Mouse (Mus musculus) spleen, adult 10 weeks (tissue): ENCODE data around the gene Cpt1b. TPM values are rescaled to one million over a fixed set of nuclear protein-coding genes. Genes with fewer than 3 reads are reported as not detected.

Source experiments
- polyA plus RNA-seq: library from polyadenylated mRNA; stranded (reverse); fragments of 350-450 nt; fragmentation: Illumina TruSeq; extraction: RNeasy Lipid Tissue Mini Kit (QIAGEN cat#74804); gene quantifications from one replicate; pipeline ENCODE4 v1.2.3, GENCODE M21; 2015; ENCODE audit warnings: low replicate concordance; ENCODE audit not compliant: insufficient read depth

Cpt1b gene
- polyA plus RNA-seq, result 2.7 TPM

GRCm38 (mm10) chr15:89425711-89426121, at the start of gene Cpt1b:
Cpt1b (minus strand) TSS chr15:89425863.

GRCm38 (mm10) chr15:89453865-89454478, 28.3 kb upstream of the Cpt1b start, which contains the start of gene Mapk8ip2:
Mapk8ip2 (plus strand) TSS chr15:89453913.

GRCm38 (mm10) chr15:89429352-89430221, 3.9 kb upstream of the Cpt1b start, which contains the start of the genes C730034F03Rik, Gm44502 and Chkb:
C730034F03Rik (plus strand) TSS chr15:89429589.
Gm44502 (minus strand) TSS chr15:89429696.
Chkb (minus strand) TSS chr15:89429908.

GRCm38 (mm10) chr15:89410118-89410517, 15.5 kb downstream of the Cpt1b start, which contains the start of gene Syce3:
Syce3 (minus strand) TSS chr15:89410503.

GRCm38 (mm10) chr15:89384617-89385016, 41.0 kb downstream of the Cpt1b start, which contains the start of gene Klhdc7b:
Klhdc7b (plus strand) TSS chr15:89384917.

GRCm38 (mm10) chr15:89378831-89379401, 46.7 kb downstream of the Cpt1b start, which contains the start of gene Odf3b:
Odf3b (minus strand) TSS chr15:89379282.

GRCm38 (mm10) chr15:89376957-89377356, 48.7 kb downstream of the Cpt1b start, which contains the start of gene Tymp:
Tymp (minus strand) TSS chr15:89377039.

GRCm38 (mm10) chr15:89373762-89374248, 51.9 kb downstream of the Cpt1b start, which contains the start of gene Sco2:
Sco2 (minus strand) TSS chr15:89373846.

Other genes with a start within 250 kb of the Cpt1b start
- gene Plxnb2, start 245.1 kb downstream of the Cpt1b start, polyA plus RNA-seq, result 25.2 TPM
- 10.5 TPM for gene Dennd6b, start 229.4 kb downstream of the Cpt1b start, polyA plus RNA-seq
- gene Ppp6r2, start 214.3 kb downstream of the Cpt1b start, polyA plus RNA-seq, result 33.9 TPM
- gene Sbf1, start 110.6 kb downstream of the Cpt1b start, polyA plus RNA-seq, result 77.3 TPM
- 0.61 TPM for gene Adm2, start 103.1 kb downstream of the Cpt1b start, polyA plus RNA-seq
- not detected for gene Miox, start 91.5 kb downstream of the Cpt1b start, polyA plus RNA-seq
- gene Lmf2, start 70.2 kb downstream of the Cpt1b start, polyA plus RNA-seq, result 12.4 TPM
- 70.9 TPM for gene Ncaph2, start 70.1 kb downstream of the Cpt1b start, polyA plus RNA-seq
- gene Sco2, start 52.0 kb downstream of the Cpt1b start, polyA plus RNA-seq, result 4.4 TPM
- not detected for gene Tymp, start 48.8 kb downstream of the Cpt1b start, polyA plus RNA-seq
- gene Odf3b, start 46.6 kb downstream of the Cpt1b start, polyA plus RNA-seq, result not detected
- gene Klhdc7b, start 40.9 kb downstream of the Cpt1b start, polyA plus RNA-seq, result not detected
- not detected for gene Syce3, start 15.4 kb downstream of the Cpt1b start, polyA plus RNA-seq
- 4.1 TPM for gene C730034F03Rik, start 3.7 kb upstream of the Cpt1b start, polyA plus RNA-seq
- not detected for gene Gm44502, start 3.8 kb upstream of the Cpt1b start, polyA plus RNA-seq
- gene Chkb, start 4.0 kb upstream of the Cpt1b start, polyA plus RNA-seq, result 127 TPM
- gene Mapk8ip2, start 28.1 kb upstream of the Cpt1b start, polyA plus RNA-seq, result not detected
- 12.4 TPM for gene Arsa, start 51.6 kb upstream of the Cpt1b start, polyA plus RNA-seq
- gene Shank3, start 73.8 kb upstream of the Cpt1b start, polyA plus RNA-seq, result 8.1 TPM
- 0.35 TPM for gene Acr, start 142.5 kb upstream of the Cpt1b start, polyA plus RNA-seq
- 6.2 TPM for gene Rabl2, start 166.1 kb upstream of the Cpt1b start, polyA plus RNA-seq